Mouse (Mus musculus) layer of hippocampus, adult 11-12 months (tissue): ENCODE measurements at regions not wholly inside any gene's neighbourhood (a gene's known extent, or its start where the extent isn't known, plus 50 kb on each side); places are given as distances from the start of the nearest gene placed in this dataset.
A peak's percentile ranks its signal among the peaks of the same experiment; 100 is the strongest.

Source experiments
- DNase-seq: peaks from one replicate; pipeline ENCODE4 v3.0.0; 2022; ENCODE audit warnings: low spot score

DNA sequence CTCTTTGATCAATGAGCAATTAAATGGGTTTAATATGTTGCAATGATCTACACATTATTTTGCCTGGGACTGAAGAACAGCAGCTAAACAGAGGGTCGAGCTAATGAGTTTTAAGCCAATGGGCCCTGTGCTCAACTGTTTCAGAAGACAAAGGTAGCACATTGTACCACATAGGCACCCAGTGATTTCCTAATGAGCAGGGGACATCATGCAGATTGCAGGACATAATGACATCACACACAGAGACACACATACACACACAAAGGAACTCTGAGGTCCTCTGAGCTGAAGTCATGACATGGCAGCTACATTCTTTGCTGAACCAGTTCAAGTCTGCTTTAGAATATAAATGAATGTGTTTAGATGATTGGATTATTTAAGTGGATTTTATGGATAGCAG, 71.9 kb downstream of the Zfp330 start:
- no peak for DNase-seq

DNA sequence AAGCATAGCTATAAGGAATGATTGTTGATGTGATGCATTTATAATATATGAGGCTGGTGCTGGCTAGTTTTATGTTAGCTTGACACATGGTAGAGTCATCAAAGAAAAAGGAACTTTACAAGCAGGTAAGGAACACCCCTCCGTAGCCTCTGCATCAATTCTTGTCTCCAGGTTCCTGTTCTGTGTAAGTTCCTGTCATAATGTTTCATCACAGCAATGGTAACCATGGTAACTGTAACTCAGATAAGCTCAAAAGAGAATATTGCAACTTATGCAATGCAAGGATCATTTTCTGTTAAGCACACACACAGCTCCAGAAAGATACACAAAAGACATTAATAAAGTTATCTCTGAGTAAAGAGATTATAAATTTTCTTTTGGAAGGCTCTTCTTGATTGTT, 73.5 kb downstream of the Zfp330 start:
- no peak for DNase-seq

DNA sequence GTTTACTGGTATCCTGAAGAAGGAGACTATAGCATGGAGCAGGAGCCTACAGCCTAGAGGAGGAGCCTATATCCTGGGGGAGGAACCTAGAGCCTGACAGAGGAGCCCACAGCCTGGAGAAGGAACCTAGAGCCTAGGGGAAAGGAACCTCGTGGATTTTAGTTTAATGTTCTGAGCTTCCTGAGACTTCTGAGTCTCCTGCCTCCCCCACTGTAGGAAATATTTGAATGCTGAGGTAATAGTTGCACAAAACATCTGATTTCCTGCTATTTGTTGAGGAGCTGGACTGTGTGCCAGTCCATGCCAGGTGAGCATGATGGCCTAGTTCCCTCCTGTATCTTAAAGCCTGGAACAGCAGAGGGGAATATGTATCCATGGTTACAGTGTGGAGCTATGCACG, 74.7 kb downstream of the Zfp330 start:
- DNase-seq = no peak

DNA sequence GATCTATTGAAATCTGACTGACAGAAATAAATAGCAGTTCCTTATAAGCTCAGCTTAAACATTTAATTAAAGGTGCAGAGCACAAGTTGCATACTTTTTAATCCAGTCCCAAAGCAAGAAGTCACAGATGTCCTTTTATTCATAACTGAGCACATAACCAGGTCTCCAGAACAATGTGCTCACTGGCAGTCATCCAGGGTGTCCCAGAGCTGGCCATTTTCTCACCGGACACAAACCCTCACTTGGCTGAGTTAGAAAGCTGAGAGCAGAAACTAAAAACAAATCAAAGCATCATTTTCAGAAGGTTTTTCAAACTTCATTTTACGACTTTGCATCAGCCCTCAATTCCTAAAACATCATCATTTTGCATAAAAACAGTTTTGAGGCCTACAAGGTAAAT, 75.9 kb downstream of the Zfp330 start:
- no peak for DNase-seq

DNA sequence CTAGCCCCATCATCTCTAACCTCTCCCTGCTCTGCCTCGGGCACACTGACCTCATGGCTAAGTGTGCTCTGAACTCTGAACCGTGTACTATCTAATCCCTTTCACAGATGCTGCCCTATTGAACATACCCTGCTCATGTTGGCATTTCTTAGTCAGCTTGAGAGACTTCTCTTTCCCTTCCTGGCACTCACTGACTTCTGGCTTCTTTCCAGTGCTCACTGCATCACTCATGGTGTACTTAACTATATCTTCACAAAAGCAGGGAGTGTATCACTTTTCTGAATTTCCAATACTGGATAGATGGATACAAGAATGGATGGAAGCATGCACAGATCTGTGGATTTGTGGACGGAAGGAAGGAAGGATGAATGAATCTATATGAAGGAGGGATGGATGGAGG, 80.9 kb downstream of the Zfp330 start:
- no peak for DNase-seq

DNA sequence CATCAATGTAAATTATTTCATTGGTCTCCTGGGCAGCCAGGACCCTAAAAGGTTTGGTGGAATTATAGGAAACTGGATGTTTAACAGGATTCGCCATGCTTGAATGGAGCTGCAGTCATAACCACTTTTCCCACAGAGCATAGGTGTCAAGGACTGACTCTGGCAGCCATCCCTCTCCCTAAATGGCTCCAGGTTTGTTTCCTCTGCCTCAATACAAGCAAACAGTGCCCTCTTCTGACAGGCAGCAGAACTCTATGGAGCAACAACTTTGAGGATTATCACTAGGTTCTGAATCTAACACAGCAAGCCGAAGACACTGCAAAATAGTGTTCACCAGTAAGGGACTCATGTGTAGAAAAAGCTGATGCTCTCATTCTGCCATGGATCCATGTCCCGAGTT, 84.6 kb downstream of the Zfp330 start:
- DNase-seq = peak; percentile 32

DNA sequence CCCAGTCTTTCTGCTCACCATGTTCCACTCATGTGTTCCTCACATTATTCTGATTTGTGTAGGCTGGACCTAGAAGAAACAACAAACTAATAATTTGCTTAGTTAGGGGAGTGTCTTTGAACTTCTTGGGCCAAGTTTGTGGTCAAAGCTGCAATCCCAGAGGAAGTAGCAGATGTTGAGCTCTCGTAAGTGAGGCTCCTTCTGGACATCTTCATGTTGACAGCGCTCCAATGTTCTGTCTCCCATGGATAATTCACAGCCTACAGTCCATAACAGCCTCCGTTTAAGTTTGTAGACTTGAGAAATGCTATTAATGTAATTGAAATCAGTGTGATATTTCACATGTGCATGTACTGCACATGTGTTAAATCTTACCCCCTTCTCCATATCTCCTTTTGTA, 88.0 kb downstream of the Zfp330 start:
- no peak for DNase-seq

DNA sequence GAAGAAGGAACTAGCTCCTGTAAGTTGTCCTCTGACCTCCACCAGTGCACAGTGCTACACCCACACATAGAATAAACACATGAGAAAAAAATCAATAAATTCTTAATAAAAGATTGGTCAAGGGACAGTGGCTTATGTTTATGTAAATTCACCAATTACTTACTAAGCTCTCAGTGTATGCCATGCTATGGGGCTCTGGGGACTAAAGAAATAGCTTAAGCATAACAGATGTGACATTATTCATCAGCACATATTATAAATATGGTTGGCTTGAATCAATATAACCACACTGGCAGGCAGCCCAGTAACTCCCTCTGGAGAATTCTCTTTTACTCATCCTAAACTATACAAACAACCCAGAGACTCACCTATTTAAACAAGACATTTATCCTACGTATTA, 95.2 kb downstream of the Zfp330 start:
- peak; percentile 5 for DNase-seq

DNA sequence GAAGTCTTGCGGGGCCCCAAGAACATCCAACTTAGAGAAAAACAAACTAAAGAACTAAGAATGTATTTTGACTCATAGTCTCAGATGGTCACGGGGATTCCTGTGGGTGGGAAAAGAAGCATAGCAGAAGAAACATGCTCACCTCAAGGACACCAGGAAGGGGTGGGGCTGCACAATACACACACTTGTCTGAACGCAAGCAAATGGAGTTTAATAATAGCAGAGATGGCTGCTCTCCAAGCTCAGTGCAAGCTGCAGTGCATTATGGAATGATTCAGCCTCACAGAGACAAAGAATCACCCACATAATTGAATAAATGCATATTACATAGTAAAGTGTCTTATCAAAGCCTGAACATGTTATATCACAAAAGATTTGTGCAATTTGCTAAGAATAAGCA, 96.2 kb downstream of the Zfp330 start:
- no peak for DNase-seq

DNA sequence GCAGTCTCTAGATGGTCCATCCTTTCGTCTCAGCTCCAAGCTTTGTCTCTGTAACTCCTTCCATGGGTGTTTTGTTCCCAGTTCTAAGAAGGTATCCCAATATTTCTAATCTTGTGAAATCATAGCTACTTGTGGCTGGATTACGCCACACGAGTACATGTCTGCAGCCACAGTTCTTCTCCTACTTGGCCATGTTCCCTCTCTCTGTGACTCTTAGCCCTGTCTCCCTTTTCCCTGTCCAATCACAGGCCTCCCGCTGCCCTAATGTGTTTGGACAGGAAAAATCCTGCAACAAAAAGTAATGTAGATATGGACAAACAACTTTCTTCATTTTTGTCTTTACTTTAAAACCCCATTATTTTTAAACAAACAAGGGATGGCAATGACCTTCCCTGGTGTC, 104.7 kb downstream of the Zfp330 start:
- DNase-seq = no peak

DNA sequence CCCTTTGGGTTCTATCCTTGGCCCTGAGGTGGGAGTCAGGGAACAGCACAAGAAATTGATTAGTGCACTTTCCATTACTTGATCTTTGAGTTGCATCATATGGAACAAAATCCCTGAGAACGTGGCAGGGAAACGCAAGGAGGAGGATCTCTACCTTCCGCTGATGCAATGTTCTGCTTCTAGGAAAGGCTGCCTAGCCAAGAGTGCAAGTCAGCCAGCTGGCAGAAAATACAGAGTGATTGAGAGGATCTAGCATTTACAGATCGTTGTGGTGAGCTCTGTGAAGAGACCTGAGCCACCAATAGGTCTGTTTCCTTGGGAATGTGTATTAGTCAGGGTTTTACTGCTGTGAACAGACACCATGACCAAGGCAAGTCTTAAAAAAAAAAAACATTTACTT, 108.8 kb downstream of the Zfp330 start:
- DNase-seq = no peak

DNA sequence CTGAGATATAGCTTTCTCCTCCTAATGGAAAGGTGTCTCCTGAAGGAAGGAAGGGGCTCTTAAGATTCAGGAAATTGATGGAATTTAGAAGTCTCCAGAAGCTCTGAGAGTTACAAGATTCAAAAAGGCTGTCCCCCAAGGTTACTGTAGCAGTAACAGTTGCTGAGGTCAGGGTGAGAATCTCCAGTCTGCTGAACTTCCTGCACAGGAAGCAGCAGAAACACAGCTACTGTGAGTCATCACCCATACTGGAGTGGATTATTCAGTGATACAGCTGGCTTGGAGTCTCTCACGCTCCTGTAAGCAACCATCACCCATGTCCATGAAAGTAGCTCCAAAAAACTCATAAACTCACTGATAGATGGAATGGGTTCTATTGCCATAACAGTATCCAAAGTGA, 133.5 kb downstream of the Zfp330 start:
- DNase-seq = no peak

DNA sequence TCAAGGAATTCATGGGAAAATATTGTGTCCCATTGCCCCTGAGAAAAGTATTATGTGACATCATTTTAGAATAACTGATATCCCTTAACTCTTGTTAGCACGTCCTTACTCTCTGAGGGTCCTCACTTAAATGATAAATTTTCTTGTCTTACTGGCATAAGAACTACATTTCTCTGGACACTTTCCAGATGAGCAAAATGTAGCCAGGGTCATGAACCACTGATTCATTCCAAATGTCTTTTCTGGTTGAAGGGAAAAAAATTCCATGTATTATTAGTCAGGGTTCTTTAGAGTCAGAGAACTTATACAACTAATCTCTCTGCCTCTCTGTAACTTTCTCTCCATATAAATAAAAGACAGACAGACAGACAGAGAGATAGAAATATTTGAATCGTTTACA, 143.5 kb downstream of the Zfp330 start:
- no peak for DNase-seq

DNA sequence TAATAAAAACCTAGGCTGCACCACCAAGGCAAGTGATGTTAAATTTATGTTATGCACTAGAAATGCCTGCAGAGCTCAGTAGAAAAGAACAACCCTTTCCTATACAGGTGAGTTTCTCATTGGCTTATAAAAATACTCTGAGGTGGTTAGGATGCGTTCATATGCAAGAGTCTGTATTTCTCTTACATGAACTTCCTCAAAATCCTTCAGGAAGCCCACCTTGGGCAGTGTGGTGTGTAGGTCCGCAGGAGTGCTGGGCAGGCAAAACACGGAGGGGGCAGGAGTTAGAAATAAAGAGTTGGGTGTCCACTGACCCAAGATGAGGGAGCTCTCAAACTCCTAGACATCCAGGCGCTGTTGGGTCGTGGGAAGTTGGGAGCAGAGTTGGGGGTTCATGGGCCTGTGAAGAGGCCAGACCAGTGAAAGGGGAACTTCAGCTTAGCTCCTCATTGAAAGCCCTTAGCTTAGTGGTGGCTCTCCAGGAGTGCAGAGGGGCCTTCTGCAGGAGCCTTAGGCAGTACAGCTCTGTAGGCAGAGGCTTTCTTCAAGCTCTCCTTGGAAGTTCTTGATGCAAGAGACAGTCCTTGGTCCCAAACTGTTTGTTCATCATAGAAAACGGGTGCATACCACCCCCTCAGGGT, 150.0 kb downstream of the Zfp330 start:
- no peak for DNase-seq

DNA sequence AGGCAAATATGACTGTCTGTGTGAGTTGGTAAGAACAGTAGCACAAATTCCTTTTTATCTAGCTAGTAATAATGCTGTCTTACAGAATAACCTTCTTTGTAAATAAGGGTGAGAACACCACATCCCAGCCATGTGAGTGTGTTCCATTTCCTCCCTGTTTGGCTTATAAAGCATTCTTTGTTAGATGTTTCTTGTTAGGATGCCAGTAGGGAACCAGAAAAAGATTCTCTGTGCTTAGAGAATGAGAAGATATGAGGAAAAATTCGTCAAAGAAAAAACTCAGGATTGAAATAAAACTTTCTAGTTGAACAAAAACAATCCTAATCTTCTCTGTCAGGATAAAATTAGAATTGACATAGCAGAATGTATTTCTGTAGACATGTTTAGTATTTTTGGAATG, 155.3 kb downstream of the Zfp330 start:
- no peak for DNase-seq

DNA sequence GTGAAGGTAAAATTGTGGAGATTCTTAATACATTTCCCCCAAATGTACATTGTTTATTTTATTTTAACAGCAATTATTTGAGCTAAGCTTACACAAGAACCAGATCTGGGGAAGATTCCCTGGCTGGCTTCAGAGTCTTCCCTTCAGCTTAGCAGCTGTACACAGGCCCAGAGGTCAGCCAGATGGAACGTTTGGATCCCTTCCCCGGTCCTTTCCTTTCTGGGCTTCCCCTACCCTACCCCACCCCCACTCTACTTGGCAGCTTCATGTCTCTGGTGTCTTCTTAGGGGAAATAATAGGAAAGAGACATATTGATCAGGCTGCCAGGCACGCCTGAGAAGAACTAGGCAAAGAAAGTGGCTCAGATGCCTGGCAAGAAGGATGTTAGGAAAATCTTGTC, 172.4 kb downstream of the Zfp330 start:
- no peak for DNase-seq

DNA sequence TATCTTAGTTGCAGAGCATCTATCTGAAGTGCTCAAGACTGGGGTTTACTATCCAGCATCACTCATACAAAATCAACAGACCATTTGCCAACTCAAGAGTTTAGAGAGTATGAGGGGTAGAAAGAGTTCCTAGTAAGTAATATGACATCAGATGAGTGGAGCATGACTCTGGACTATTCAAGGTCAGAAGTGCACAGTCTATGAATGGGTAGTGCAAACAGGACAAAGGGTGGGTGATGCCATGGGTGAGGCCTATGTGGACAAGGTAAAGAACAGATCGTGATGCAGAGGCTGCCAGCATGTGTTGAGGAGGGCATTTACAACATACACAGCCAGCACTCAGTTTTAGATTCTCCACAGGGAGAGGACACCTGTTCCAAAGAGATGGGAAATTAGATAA, 170.4 kb upstream of the Il15 start:
- DNase-seq = no peak

DNA sequence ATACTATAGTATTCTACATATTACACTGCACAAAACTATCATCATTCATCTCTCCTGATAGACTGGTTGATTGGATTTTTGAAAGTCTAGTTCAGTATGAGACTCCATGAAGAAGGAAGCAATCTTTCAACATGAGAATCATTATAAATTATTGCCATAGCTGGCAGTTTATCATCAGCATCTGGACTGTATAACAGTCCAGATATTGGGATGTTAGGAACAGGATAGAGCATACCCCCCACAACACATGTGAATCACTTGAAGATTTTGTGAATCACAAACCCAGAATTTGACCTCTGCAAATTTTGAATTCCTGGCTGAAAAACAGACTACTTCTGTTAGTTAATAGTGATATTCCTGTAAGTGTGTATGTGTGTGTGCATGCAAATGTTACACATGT, 135.1 kb upstream of the Il15 start:
- DNase-seq = no peak

DNA sequence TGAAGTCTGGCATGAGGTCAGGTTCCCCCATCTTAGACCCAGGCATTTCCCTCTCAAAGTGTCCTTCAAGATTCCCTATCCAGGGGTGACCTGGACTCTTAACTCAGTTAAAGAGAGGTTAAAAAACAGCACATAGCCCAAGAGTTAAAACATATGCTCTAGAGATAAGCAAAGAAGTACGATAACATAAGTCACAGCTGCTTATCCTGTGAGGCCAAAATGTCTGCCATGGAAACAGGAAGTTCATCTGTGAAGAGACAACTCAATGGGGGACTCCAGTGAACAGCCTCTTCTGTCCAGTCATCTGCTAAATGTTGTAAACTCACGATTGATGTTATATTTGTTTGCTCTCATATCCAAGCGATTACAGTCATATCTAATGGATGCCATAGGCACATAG, 126.1 kb upstream of the Il15 start:
- no peak for DNase-seq

DNA sequence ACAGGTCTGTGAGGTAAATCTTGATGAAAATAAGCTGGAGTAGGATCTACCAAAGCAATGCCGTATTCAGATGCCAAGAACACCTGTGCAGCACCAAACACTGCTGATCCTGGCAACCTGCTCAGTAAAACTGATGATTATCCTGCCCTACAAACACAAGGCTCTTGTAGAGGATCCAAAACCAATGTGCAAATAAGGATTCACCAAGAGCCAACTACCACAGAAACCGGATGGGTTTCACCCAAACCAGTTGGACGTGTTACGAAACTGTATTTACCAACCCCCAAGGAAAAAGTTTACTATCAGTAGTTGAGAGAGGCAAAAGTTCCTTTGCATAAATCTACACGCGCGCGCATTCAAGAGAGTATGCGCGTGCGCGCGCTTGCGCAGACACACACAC, 120.8 kb upstream of the Il15 start:
- no peak for DNase-seq

DNA sequence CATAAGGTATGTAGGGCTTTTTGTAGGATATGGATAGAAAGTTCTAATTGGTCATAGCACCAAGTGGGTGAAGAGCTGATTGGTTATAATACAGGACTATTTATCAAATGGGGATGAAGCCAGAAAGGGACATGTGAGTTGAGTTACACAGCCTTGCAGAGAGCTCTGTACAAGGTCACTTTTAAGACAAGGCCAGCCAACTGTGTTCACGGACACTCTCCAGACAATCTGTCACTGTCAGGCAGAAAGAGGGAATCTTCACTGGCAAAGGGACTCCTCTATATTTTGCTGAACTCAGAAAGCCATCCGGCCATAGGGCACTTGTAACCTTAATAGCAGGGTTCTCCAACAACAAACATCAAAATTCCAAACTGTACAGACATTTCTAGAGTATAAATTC, 95.5 kb upstream of the Il15 start:
- DNase-seq = no peak

DNA sequence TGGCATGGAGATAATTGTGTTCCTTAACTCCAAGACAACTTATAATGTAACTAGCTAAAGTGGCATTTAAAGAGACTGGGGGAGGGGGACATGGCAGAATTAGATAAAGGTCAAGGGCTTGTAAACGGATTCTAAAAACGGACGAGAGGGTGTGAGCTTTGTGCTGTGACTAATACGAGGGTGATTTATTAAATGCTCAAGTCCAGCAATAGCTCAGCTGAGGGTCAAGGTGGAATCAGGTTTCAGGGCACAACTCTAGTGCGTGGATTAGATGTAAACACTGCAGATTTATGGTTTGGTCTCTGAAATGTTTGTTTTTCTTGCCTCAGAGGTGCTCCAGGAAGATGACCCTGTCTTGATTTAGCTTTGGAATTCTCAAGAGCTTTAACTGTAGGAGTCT, 74.8 kb upstream of the Il15 start:
- no peak for DNase-seq

DNA sequence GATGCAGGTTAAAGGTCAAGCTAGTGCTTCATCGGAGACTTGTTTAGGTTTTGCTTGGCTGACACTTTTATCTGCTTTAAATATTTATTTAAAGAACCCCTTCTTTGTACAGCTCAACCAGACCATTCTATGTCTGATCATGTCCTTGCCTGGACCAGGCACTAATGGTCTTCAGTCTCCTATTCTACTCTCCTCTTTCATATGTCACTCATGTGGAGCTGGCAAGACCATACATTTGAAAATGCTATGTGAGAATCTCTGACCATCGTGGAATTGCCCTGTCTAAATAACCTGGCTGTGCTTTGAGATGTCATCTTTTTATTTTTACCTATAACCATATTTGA, 74.4 kb upstream of the Il15 start:
- DNase-seq = no peak

DNA sequence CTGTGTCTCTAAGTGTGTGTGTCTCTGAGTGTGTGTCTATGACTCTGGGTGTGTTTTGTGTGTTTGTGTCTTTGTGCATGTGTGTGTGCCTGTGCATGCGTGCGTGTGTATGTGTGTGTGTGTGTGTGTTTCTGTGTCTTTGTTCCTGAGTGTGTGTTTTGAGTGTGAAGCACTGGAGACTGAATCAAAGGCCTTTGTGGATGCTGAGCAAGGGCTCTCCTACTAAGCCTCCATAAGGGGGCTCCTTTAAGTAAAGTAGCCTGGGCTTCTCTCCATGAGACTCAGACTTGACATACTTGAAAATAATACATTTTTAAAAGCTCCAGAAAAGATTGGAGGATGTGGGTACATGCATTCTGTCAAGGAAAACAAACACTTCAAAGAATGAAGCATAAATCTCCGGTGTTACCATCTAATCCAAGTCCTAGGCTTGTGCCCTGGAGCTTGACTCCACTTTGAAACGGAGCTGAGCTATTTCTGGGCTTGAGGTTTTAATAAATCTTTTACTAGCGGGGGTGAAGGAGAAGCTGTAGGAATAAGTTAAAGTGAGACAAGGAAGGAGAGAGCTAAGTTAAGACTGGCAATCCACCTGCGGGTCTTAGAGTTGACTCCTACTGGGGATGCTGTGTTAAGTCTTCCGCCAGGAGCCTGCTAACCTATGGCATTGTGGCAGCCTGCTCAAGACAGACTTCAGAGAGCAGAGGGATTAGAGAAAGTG, 73.8 kb upstream of the Il15 start:
- no peak for DNase-seq
